Mouse (Mus musculus) G1E (cell line): ENCODE data around the gene Hmgcs2.

Experiments used
- CTCF ChIP-seq: IDR thresholded peaks from 2 replicates; pipeline ENCODE4 v1.5.1; 2012; ENCODE audit warnings: low read depth, low read length, inconsistent platforms, mixed read lengths
- GATA1 ChIP-seq: IDR thresholded peaks from 2 replicates; pipeline ENCODE4 v1.6.1; 2012; ENCODE audit warnings: borderline replicate concordance, low read length, inconsistent platforms, mixed read lengths
- GATA2 ChIP-seq: IDR thresholded peaks from 2 replicates; pipeline ENCODE4 v1.6.1; 2012; ENCODE audit warnings: low read depth, low read length, inconsistent platforms, borderline replicate concordance
- TAL1 ChIP-seq: conservative IDR thresholded peaks from 2 replicates; pipeline ENCODE4 v1.6.1; 2012; ENCODE audit warnings: low read depth, low read length, inconsistent platforms, mixed read lengths

DNA sequence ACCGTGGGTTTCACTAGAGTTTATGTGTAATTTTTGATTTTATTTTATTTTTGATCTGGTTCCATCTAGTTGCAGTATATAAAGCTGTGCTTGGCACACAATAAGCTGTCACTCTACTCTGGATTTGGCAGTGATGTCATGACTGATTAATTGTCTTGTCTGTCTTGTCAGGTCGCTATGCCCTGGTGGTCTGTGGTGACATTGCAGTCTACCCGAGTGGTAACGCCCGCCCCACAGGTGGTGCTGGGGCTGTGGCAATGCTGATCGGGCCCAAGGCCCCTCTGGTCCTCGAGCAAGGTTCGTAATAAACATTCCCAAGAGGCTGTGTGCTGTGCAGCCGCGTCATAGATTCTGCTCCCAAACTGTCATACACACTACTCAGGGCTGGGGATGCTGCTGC, 15.7 kb downstream of the Hmgcs2 start:
- no peak for TF ChIP-seq CTCF
- no peak for TF ChIP-seq GATA2
- no peak for TF ChIP-seq TAL1
- no peak for TF ChIP-seq GATA1
